Mouse (Mus musculus) forebrain, embryonic 14.5 days (tissue): Measurements from ENCODE around the gene Olfr701. TPM values are rescaled to one million over a fixed set of nuclear protein-coding genes. Genes with fewer than 3 reads are reported as not detected.

Experiments
- polyA plus RNA-seq: library from polyadenylated mRNA; unstranded; fragments of >200 nt; fragmentation: Nextera tagmentation; extraction: Ambion mirVana; gene quantifications from 2 replicates; pipeline ENCODE4 v1.2.1, GENCODE M21; 2014

Olfr701 gene
- polyA plus RNA-seq, 1 experiment from 2014 or later, result not detected

Other genes with a start within 250 kb of the Olfr701 start
- not detected in 2 replicates for gene Olfr693, start 133.5 kb upstream of the Olfr701 start, polyA plus RNA-seq
- not detected in 2 replicates for gene Olfr694, start 122.3 kb upstream of the Olfr701 start, polyA plus RNA-seq
- not detected in 2 replicates for gene Olfr695, start 97.7 kb upstream of the Olfr701 start, polyA plus RNA-seq
- gene Olfr697, start 71.7 kb upstream of the Olfr701 start, polyA plus RNA-seq, result not detected in 2 replicates
- not detected in 2 replicates for gene Olfr698, start 58.7 kb upstream of the Olfr701 start, polyA plus RNA-seq
- not detected in 2 replicates for gene Olfr699, start 20.9 kb upstream of the Olfr701 start, polyA plus RNA-seq
- gene Olfr700, start 5.3 kb upstream of the Olfr701 start, polyA plus RNA-seq, result not detected in 2 replicates
- gene Olfr702, start 19.8 kb downstream of the Olfr701 start, polyA plus RNA-seq, result not detected in 2 replicates
- gene Olfr703, start 29.2 kb downstream of the Olfr701 start, polyA plus RNA-seq, result not detected in 2 replicates
- gene Olfr704, start 49.1 kb downstream of the Olfr701 start, polyA plus RNA-seq, result not detected in 2 replicates
- not detected in 2 replicates for gene Olfr705, start 62.8 kb downstream of the Olfr701 start, polyA plus RNA-seq
- not detected in 2 replicates for gene Olfr706, start 74.0 kb downstream of the Olfr701 start, polyA plus RNA-seq
- gene Olfr707, start 87.1 kb downstream of the Olfr701 start, polyA plus RNA-seq, result not detected in 2 replicates
- gene Olfr1532-ps1, start 93.9 kb downstream of the Olfr701 start, polyA plus RNA-seq, result not detected in 2 replicates
- not detected in 2 replicates for gene Olfr709-ps1, start 118.1 kb downstream of the Olfr701 start, polyA plus RNA-seq
- gene Olfr710, start 134.2 kb downstream of the Olfr701 start, polyA plus RNA-seq, result not detected in 2 replicates
- gene Olfr6, start 149.8 kb downstream of the Olfr701 start, polyA plus RNA-seq, result not detected in 2 replicates
- not detected in 2 replicates for gene Olfr711, start 161.3 kb downstream of the Olfr701 start, polyA plus RNA-seq
- gene Olfr2, start 191.9 kb downstream of the Olfr701 start, polyA plus RNA-seq, result not detected in 2 replicates
- not detected in 2 replicates for gene Olfr713, start 217.0 kb downstream of the Olfr701 start, polyA plus RNA-seq